Mouse (Mus musculus) gastrocnemius, postnatal 25 days (tissue): ENCODE measurements around the gene Spic. TPM values are rescaled to one million over a fixed set of nuclear protein-coding genes. Genes with fewer than 3 reads are reported as not detected.
A peak's percentile ranks its signal among the peaks of the same experiment; 100 is the strongest.

Source experiments
- DNase-seq: peaks from one replicate; pipeline ENCODE4 v3.0.0; 2022
- total RNA-seq, 2 experiments: library from RNA; stranded (reverse); gene quantifications; 1 replicate in 1 of 2; 2 replicates in 1 of 2; pipeline ENCODE4 v1.2.3; 2021

Spic gene
- total RNA-seq, 2 experiments from 2014 or later, result not detected

DNA sequence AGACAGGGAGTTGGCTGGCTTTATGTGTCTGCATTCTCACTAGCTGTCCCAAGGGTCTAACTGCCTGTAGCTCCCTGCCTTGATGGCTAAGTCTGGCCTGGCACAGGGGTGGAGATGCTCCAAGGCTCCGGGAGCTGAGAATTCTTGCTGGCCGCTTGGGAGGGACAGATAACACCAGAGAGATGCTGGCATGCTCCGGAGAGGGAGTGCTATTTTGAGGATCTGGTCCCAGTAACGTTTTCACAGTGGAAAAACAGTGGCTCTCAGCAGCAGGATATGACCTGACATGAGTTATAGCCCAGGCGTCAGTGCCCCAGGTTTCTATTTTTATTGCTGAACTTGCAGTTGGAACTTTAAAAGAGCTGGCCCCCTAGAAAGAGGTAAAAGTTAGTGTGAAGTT, 39.4 kb downstream of the Spic start:
- DNase-seq, result peak; percentile 76

DNA sequence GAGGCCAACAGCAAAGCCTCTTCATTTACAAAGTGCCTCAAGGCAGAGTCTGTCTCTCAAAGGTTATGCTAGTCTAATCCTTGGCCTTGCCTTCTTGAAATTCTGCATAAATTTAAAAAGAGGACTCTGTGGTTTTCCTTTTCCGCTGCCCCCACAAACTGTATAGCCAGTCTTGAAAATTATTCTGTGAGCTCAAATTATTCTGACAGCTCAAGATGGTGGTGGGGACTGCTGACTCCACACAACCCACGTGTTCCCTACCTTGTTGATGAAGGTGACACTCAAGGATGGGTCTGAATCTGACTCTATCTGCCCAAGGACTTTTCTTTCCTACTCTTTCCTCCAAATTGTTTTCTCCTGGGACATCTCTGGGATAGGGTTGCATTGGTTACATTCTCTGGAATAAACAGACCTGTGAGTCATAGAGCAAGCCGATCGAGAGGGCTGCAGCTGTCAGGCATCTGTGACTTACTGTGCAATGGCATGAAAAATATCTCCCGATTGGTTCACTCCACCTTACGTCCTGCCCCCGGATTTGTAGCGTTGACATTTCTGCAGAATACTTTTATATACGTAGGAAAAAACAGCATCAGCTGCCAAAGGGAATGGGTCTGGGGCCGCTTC, 53.4 kb downstream of the Spic start:
- no peak for DNase-seq

DNA sequence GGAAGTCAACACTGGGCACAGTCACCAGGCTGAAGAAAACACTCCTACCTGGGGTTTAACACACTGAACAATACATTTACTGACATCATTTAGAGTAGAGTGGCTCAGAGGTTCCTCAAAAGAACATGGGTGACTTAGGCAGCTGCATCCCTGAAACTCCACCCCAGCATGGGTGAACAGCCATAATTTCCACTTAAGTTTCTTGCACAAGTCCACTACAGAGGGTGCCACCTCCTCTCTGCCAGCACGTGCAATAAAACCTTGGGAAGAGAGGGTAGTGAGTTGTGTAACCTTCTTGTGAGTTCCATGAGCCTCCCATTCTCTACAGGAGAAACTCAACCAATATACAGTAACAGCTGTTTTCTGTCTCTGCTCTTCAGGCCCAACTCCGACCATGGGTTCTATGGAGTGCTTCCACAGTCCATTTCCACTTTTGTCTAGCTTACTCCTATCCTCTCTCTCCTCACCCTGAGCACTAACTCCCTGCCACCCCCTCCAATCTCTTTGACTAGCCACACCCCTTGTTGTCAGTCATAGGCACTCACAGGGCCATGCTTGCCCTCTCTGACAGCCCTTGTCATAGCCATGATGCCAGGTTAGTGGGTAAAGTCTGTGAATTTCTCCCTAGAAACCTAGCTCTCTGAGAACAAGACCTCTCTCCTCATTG, 54.0 kb downstream of the Spic start:
- DNase-seq, result no peak

DNA sequence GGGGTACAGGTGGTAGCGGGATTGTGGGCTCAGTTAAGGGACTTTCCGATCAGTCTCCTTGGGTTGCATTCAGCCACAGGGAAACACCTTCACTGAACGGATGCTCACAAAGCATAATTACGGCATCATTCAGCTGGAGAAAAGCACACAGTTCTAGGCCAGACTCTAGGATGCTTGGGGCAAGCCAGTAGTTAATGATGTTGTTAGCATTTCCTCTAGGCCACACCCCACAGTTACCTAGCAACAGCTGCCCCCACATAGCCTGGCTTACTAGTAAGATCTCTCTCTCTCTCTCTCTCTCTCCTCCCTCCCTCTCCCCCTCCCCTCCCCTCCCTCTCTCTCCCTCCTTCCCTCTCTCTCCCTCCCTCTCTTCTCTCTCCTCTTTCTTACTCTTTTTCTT, 57.8 kb downstream of the Spic start:
- no peak for DNase-seq

DNA sequence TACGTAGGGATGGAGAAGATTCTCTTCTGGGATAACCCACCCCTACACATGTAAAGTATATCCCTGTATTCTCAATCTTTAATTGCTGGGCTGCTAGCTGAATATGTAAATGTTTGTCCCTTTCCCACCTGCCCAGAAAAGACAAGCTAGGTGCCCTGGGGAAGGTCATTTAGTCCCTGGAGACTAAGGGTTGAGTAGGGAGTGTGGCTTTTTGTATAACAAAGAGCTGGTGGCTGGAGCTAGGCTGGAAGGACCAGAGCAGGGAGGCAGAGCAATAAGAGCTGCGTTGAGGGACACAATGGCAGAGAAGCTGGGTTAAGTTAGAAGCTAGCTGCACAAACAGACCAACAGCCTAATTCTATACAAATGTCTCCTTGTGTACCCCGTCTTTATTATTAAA, 58.6 kb downstream of the Spic start:
- DNase-seq, result no peak

Other genes with a start within 250 kb of the Spic start
- gene Sycp3, start 225.4 kb downstream of the Spic start, total RNA-seq, result not detected
- gene Chpt1, start 180.9 kb downstream of the Spic start, total RNA-seq, result 100 to 1,000 TPM; 102 to 103 TPM
- gene Mybpc1, start 79.9 kb downstream of the Spic start, total RNA-seq, result 1,000 to 10,000 TPM; 1,393 to 2,492 TPM
- gene Arl1, start 45.8 kb upstream of the Spic start, total RNA-seq, result 10 to 100 TPM; 73.8 to 76.8 TPM
- 10 to 100 TPM in 1 of 2 experiments, 1 to 10 TPM in 1; 9.1 to 10.8 TPM for gene Utp20, start 141.8 kb upstream of the Spic start, total RNA-seq
- gene Slc5a8, start 201.0 kb upstream of the Spic start, total RNA-seq, result not detected